Mouse (Mus musculus) adrenal gland, adult 2 months (tissue): ENCODE measurements around the gene Myh13. TPM values are rescaled to one million over a fixed set of nuclear protein-coding genes. Genes with fewer than 3 reads are reported as not detected.

Experiments used
- DNase-seq: peaks from one replicate; pipeline ENCODE4 v3.0.0; 2021
- polyA plus RNA-seq: library from polyadenylated mRNA; depleted of rRNA; stranded (reverse); fragments of >200 nt; gene quantifications from 2 replicates; pipeline ENCODE4 v1.2.3, GENCODE M21; 2012; rRNA removed
- total RNA-seq, 2 experiments: library from RNA; stranded (reverse); gene quantifications; 2 replicates each; pipeline ENCODE4 v1.2.3; 2021

The Myh13 gene
- total and polyA plus RNA-seq, 3 experiments = not detected

DNA sequence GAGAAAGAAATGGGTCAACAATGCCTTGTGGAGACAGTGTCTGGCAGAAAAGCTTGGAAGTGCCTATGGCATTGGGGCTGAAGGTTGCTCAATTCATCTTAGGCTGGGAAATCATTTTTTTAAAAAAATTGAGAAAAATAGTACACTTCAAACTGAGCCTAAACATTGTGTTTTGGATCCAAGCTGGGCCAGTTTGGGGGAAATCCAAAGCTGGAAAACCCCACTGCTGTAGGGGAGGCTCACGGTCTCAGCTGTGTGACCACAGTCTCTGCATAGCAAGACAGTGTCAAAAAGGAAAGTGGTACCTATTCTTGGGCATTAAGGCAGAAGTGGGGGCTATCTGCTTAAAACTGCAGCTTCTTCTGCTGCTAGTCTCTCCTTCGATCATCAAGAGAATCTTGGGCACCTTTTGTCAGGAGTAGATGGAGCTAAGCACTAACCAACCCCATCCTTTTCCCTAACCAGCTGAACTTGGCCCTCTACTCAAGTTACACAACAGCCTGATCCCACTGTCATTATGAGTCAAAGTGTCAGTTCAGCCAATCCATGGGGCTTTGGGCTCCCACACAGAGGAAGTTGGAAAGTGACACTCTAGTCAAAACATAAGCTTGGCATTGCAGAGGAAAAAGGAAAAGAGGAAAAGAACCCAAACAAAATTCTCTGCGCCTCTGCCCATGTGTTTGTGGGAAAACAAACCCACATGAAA, 69.4 kb downstream of the Myh13 start:
- no peak for DNase-seq

DNA sequence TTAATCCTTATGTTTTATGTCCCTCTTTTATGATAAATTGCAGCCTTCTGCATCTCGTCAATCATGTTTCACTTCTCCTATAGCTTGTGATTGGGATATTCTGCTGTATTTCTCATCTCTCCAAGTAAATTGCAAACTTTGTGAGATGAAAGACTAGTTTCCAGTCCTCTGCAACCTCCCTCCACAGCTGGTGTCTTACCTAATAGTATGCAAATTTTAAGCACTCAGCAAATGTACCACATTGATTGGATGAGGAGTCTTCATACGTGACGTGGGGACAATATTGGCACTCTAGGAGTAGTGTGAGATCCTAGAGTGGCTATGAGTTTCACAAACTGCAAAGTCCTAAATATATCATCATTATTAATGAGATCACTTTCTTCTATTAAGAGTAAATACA, 70.9 kb downstream of the Myh13 start:
- DNase-seq = no peak

DNA sequence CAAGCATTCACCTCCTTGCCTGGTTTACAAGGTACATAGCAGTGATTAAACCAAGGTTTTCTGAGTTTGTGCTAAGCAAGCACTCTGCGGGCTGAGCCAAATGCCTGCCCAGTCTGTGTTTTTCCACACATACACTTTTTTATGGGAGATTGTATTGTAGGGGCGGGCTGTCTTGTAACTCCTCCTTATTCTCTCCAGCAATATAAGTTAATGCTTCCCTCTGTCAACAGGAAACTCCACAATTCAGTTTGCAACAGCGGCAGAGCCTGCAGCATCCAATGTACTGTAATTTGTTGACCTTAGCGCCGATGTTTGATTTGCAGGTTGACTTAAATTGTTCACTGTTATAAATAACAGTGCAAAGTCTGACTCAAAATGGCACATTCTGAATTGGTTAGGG, 79.5 kb downstream of the Myh13 start:
- DNase-seq = no peak

DNA sequence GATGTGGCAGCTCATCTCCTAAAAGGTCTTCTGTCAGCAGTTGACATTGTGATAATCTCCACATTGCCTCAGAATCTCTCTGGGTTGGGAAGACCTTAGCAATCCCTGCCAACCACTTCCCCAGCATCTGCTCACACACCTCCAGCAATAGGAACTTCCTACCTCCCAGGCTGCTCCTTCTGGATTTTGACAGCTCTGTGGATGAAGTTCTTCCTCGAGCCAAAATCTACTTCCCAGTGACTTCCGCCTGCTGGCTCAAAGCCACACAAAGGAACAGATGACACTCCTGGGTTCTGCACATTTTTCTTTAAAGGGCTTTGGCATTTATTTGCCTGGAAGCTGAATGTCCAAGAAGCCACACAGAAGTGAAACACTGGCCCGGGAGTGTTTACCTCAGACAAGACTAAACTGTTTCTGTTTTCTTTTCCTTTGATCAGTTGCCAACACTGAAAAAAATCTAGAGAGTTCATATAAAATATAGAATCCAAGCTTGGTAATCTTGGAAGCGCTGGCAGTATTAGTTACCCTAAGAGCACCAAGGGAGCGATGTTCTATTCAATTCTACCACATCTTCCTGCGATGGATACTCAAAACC, 93.0 kb downstream of the Myh13 start:
- peak; percentile 19 for DNase-seq

Other genes with a start within 250 kb of the Myh13 start
- under 1 TPM; 0.06 to 0.14 TPM for gene Myh3, start 243.4 kb upstream of the Myh13 start, total RNA-seq
- gene Myh3, start 243.4 kb upstream of the Myh13 start, polyA plus RNA-seq = not detected in 2 replicates
- gene Myh2, start 150.6 kb upstream of the Myh13 start, total RNA-seq = not detected
- 0.03 TPM in 1 of 2 replicates, not detected in the other for gene Myh2, start 150.6 kb upstream of the Myh13 start, polyA plus RNA-seq
- gene Myh1, start 121.6 kb upstream of the Myh13 start, total RNA-seq = under 1 TPM in 1 of 2 experiments, not detected in 1; 0.07 TPM
- not detected in 2 replicates for gene Myh1, start 121.6 kb upstream of the Myh13 start, polyA plus RNA-seq
- gene Myh4, start 83.6 kb upstream of the Myh13 start, total RNA-seq = not detected
- not detected in 2 replicates for gene Myh4, start 83.6 kb upstream of the Myh13 start, polyA plus RNA-seq
- gene Myh8, start 44.5 kb upstream of the Myh13 start, total RNA-seq = not detected
- gene Myh8, start 44.5 kb upstream of the Myh13 start, polyA plus RNA-seq = not detected in 2 replicates
- 10 to 100 TPM; 33.2 to 78.4 TPM for gene Gas7, start 133.8 kb downstream of the Myh13 start, total RNA-seq
- gene Gas7, start 133.8 kb downstream of the Myh13 start, polyA plus RNA-seq = 6.9 and 7.4 TPM in 2 replicates